Mouse (Mus musculus): ENCODE results near the gene Lcn12. TPM values are rescaled to one million over a fixed set of nuclear protein-coding genes. Genes with fewer than 3 reads are reported as not detected.

Lcn12 gene
- 383 TPM for polyA plus RNA-seq (2014; fragmentation: Illumina TruSeq; extraction: RNeasy Lipid Tissue Mini Kit (QIAGEN cat#74804); ENCODE audit: low read depth, low replicate concordance)

GRCm38 (mm10) chr2:25493476-25493961 is at the start of gene Lcn12:
Gene Lcn12 (minus strand): TSS chr2:25493911.

DNA sequence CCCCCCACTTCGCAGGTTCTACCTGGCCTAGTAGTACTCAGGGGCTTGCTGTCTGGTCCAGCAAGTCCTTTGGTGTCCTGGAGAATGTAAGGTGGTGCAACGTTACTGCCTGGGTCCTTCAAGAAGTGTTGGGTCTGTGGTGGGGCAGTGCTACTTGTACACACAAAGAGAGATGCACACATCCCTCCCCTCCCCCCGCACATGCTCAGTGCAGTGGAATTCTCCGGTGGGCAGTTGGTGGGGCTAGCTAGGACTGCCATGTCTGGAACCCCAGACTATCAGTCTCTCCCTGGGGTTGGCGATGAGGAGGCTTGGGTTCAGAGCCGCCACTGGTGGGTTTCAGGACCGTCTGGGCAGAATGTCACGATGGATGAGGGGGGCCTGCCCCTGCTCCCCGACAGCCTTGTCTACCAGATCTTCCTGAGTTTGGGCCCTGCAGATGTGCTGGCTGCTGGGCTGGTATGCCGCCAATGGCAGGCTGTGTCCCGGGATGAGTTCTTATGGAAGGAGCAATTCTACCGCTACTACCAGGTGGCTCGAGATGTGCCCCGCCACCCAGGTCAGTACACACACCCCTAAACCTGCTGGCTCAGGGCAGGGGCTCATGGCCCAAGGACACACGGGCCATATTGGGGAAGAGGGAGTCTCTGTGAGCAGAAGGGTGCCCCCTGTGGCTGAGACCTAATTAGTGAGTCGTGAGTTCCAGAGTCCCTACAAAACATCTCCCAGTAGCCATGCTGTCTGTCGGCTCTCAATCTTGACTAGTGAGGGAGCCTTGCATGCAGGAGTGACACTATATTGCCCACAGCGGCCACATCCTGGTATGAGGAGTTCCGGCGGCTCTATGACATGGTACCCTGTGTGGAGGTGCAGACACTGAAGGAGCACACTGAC is 8.1 kb upstream of the Lcn12 start, which contains the start of gene C8g:
Gene C8g, minus strand, starts transcription at position 127 of the 894 bp plus-strand sequence.

DNA sequence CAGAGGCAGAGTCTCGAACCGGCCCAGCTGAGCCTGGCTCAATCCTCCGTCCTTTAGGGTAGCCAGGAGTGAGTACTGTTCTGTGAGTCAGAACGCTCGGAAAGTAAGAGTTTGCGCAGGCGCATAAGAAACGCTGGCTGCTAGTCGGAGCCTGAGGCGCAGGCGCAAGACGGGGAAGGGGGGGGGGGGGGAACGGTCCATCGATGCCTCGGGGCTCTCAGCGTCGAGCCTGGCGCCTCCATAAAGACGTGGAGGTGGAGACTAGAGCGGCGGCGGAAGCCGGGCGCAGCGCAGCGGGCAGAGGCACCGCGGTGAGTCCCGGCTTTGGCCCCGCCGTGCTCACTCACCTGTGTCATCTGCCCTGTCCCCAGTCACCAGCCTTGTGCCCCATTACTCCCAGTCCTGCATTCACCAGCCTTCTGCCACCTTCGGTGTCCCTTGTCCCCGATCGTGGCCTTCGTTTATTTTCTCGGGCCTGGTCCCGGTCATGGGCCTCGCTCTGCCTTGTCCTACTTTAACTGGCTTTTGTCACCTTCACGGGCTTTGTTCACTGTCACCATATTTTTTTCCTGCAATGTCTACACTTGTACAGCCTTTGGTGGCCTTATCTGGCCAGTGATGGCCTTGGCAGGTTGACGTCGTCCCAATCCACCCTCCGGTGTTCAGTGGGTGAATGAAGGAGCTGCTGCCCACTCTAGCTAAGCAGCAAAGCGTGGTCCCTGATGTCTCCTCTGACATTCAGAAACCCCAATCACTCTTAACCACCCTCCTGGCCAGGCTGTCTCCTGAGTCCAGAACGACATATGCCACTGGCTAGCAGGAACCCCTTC is 7.1 kb upstream of the Lcn12 start, which contains the start of gene Fbxw5:
Gene Fbxw5, plus strand, starts transcription at position 175 of the 830 bp plus-strand sequence.

GRCm38 (mm10) chr2:25469969-25470368 is 23.7 kb downstream of the Lcn12 start, which contains the start of gene Ptgds:
Gene Ptgds (minus strand): TSS chr2:25470046.

DNA sequence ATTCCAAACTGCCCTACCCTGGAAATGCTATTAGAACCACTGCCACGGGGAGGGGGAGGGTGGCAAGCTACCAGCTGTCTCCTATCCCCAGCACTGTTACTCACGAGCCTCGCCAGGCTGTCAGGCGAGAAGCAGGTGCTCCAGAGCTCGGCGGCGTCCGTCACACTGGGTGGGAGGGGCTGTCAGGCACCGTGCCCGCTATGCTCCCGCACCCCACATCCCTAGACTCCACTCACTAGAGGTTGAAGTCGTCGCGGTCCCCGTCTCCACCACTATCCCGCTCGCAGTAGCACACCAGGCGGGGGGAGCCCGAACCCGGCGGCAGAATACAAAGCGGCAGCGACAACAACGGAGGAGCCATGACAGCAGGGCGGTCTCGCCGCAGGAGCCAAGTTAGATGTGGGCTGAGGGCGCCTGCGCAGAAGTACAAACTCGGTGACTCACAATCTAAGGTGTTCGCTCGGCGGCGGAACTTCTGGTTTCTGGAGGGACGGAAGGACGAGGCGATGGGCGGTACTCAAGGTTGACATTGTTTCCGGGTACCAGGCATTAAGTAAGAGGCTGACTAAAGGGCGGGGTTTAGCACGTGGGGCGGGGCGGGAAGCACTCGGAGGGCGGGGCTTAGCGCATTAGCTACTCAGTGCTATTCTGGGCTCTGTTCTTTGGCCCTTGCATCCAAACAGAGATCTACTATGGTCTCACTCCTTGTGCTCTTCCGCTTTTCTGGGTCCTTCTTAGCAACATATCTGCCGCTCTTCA is 33.0 kb downstream of the Lcn12 start, which contains the start of gene Paxx:
Gene Paxx, minus strand, starts transcription at position 544 of the 759 bp plus-strand sequence.

GRCm38 (mm10) chr2:25456205-25456953 is 37.3 kb downstream of the Lcn12 start, which contains the start of gene Clic3:
Gene Clic3 (plus strand): TSS chr2:25456838.

Other genes with a start within 250 kb of the Lcn12 start
- 13.6 TPM for gene AL732309.1, start 247.0 kb downstream of the Lcn12 start, polyA plus RNA-seq (2014; fragmentation: Illumina TruSeq; extraction: RNeasy Lipid Tissue Mini Kit (QIAGEN cat#74804); ENCODE audit: low read depth, low replicate concordance)
- gene Tmem203, start 238.5 kb downstream of the Lcn12 start, polyA plus RNA-seq (2014; fragmentation: Illumina TruSeq; extraction: RNeasy Lipid Tissue Mini Kit (QIAGEN cat#74804); ENCODE audit: low read depth, low replicate concordance), result 27.6 TPM
- gene Tprn, start 231.3 kb downstream of the Lcn12 start, polyA plus RNA-seq (2014; fragmentation: Illumina TruSeq; extraction: RNeasy Lipid Tissue Mini Kit (QIAGEN cat#74804); ENCODE audit: low read depth, low replicate concordance), result 11.7 TPM
- 57.4 TPM for gene Ssna1, start 221.5 kb downstream of the Lcn12 start, polyA plus RNA-seq (2014; fragmentation: Illumina TruSeq; extraction: RNeasy Lipid Tissue Mini Kit (QIAGEN cat#74804); ENCODE audit: low read depth, low replicate concordance)
- 70.9 TPM for gene Anapc2, start 221.4 kb downstream of the Lcn12 start, polyA plus RNA-seq (2014; fragmentation: Illumina TruSeq; extraction: RNeasy Lipid Tissue Mini Kit (QIAGEN cat#74804); ENCODE audit: low read depth, low replicate concordance)
- gene Tmem210, start 205.8 kb downstream of the Lcn12 start, polyA plus RNA-seq (2014; fragmentation: Illumina TruSeq; extraction: RNeasy Lipid Tissue Mini Kit (QIAGEN cat#74804); ENCODE audit: low read depth, low replicate concordance), result 2.1 TPM
- 2.9 TPM for gene Lrrc26, start 204.0 kb downstream of the Lcn12 start, polyA plus RNA-seq (2014; fragmentation: Illumina TruSeq; extraction: RNeasy Lipid Tissue Mini Kit (QIAGEN cat#74804); ENCODE audit: low read depth, low replicate concordance)
- not detected for gene Grin1, start 174.7 kb downstream of the Lcn12 start, polyA plus RNA-seq (2014; fragmentation: Illumina TruSeq; extraction: RNeasy Lipid Tissue Mini Kit (QIAGEN cat#74804); ENCODE audit: low read depth, low replicate concordance)
- gene Man1b1, start 161.6 kb downstream of the Lcn12 start, polyA plus RNA-seq (2014; fragmentation: Illumina TruSeq; extraction: RNeasy Lipid Tissue Mini Kit (QIAGEN cat#74804); ENCODE audit: low read depth, low replicate concordance), result 44.1 TPM
- gene Dpp7, start 137.6 kb downstream of the Lcn12 start, polyA plus RNA-seq (2014; fragmentation: Illumina TruSeq; extraction: RNeasy Lipid Tissue Mini Kit (QIAGEN cat#74804); ENCODE audit: low read depth, low replicate concordance), result 15.5 TPM
- gene Uap1l1, start 128.2 kb downstream of the Lcn12 start, polyA plus RNA-seq (2014; fragmentation: Illumina TruSeq; extraction: RNeasy Lipid Tissue Mini Kit (QIAGEN cat#74804); ENCODE audit: low read depth, low replicate concordance), result 26.4 TPM
- 1.5 TPM for gene Sapcd2, start 121.6 kb downstream of the Lcn12 start, polyA plus RNA-seq (2014; fragmentation: Illumina TruSeq; extraction: RNeasy Lipid Tissue Mini Kit (QIAGEN cat#74804); ENCODE audit: low read depth, low replicate concordance)
- 47.9 TPM for gene Entpd2, start 98.0 kb downstream of the Lcn12 start, polyA plus RNA-seq (2014; fragmentation: Illumina TruSeq; extraction: RNeasy Lipid Tissue Mini Kit (QIAGEN cat#74804); ENCODE audit: low read depth, low replicate concordance)
- gene Npdc1, start 94.6 kb downstream of the Lcn12 start, polyA plus RNA-seq (2014; fragmentation: Illumina TruSeq; extraction: RNeasy Lipid Tissue Mini Kit (QIAGEN cat#74804); ENCODE audit: low read depth, low replicate concordance), result 94.7 TPM
- 0.61 TPM for gene Fut7, start 70.6 kb downstream of the Lcn12 start, polyA plus RNA-seq (2014; fragmentation: Illumina TruSeq; extraction: RNeasy Lipid Tissue Mini Kit (QIAGEN cat#74804); ENCODE audit: low read depth, low replicate concordance)
- 204 TPM for gene Abca2, start 65.2 kb downstream of the Lcn12 start, polyA plus RNA-seq (2014; fragmentation: Illumina TruSeq; extraction: RNeasy Lipid Tissue Mini Kit (QIAGEN cat#74804); ENCODE audit: low read depth, low replicate concordance)
- 34.4 TPM for gene Clic3, start 37.1 kb downstream of the Lcn12 start, polyA plus RNA-seq (2014; fragmentation: Illumina TruSeq; extraction: RNeasy Lipid Tissue Mini Kit (QIAGEN cat#74804); ENCODE audit: low read depth, low replicate concordance)
- gene Paxx, start 32.8 kb downstream of the Lcn12 start, polyA plus RNA-seq (2014; fragmentation: Illumina TruSeq; extraction: RNeasy Lipid Tissue Mini Kit (QIAGEN cat#74804); ENCODE audit: low read depth, low replicate concordance), result 79.8 TPM
- gene Ptgds, start 23.9 kb downstream of the Lcn12 start, polyA plus RNA-seq (2014; fragmentation: Illumina TruSeq; extraction: RNeasy Lipid Tissue Mini Kit (QIAGEN cat#74804); ENCODE audit: low read depth, low replicate concordance), result 1,188 TPM
- gene Fbxw5, start 6.8 kb upstream of the Lcn12 start, polyA plus RNA-seq (2014; fragmentation: Illumina TruSeq; extraction: RNeasy Lipid Tissue Mini Kit (QIAGEN cat#74804); ENCODE audit: low read depth, low replicate concordance), result 74.6 TPM
- gene C8g, start 7.8 kb upstream of the Lcn12 start, polyA plus RNA-seq (2014; fragmentation: Illumina TruSeq; extraction: RNeasy Lipid Tissue Mini Kit (QIAGEN cat#74804); ENCODE audit: low read depth, low replicate concordance), result 7.2 TPM
- gene Traf2, start 53.0 kb upstream of the Lcn12 start, polyA plus RNA-seq (2014; fragmentation: Illumina TruSeq; extraction: RNeasy Lipid Tissue Mini Kit (QIAGEN cat#74804); ENCODE audit: low read depth, low replicate concordance), result 15.6 TPM
- gene Edf1, start 63.9 kb upstream of the Lcn12 start, polyA plus RNA-seq (2014; fragmentation: Illumina TruSeq; extraction: RNeasy Lipid Tissue Mini Kit (QIAGEN cat#74804); ENCODE audit: low read depth, low replicate concordance), result 250 TPM
- gene Mamdc4, start 80.9 kb upstream of the Lcn12 start, polyA plus RNA-seq (2014; fragmentation: Illumina TruSeq; extraction: RNeasy Lipid Tissue Mini Kit (QIAGEN cat#74804); ENCODE audit: low read depth, low replicate concordance), result 1.1 TPM
- gene Phpt1, start 81.3 kb upstream of the Lcn12 start, polyA plus RNA-seq (2014; fragmentation: Illumina TruSeq; extraction: RNeasy Lipid Tissue Mini Kit (QIAGEN cat#74804); ENCODE audit: low read depth, low replicate concordance), result 65.3 TPM
- gene Ajm1, start 87.8 kb upstream of the Lcn12 start, polyA plus RNA-seq (2014; fragmentation: Illumina TruSeq; extraction: RNeasy Lipid Tissue Mini Kit (QIAGEN cat#74804); ENCODE audit: low read depth, low replicate concordance), result 1.7 TPM
- 69.7 TPM for gene Rabl6, start 114.6 kb upstream of the Lcn12 start, polyA plus RNA-seq (2014; fragmentation: Illumina TruSeq; extraction: RNeasy Lipid Tissue Mini Kit (QIAGEN cat#74804); ENCODE audit: low read depth, low replicate concordance)
- gene Ccdc183, start 123.8 kb upstream of the Lcn12 start, polyA plus RNA-seq (2014; fragmentation: Illumina TruSeq; extraction: RNeasy Lipid Tissue Mini Kit (QIAGEN cat#74804); ENCODE audit: low read depth, low replicate concordance), result 7.2 TPM
- gene Tmem141, start 128.1 kb upstream of the Lcn12 start, polyA plus RNA-seq (2014; fragmentation: Illumina TruSeq; extraction: RNeasy Lipid Tissue Mini Kit (QIAGEN cat#74804); ENCODE audit: low read depth, low replicate concordance), result 48.8 TPM
- gene Fcna, start 134.1 kb upstream of the Lcn12 start, polyA plus RNA-seq (2014; fragmentation: Illumina TruSeq; extraction: RNeasy Lipid Tissue Mini Kit (QIAGEN cat#74804); ENCODE audit: low read depth, low replicate concordance), result 41.5 TPM
- gene Lcn8, start 159.2 kb upstream of the Lcn12 start, polyA plus RNA-seq (2014; fragmentation: Illumina TruSeq; extraction: RNeasy Lipid Tissue Mini Kit (QIAGEN cat#74804); ENCODE audit: low read depth, low replicate concordance), result 6,740 TPM
- gene Lcn5, start 164.0 kb upstream of the Lcn12 start, polyA plus RNA-seq (2014; fragmentation: Illumina TruSeq; extraction: RNeasy Lipid Tissue Mini Kit (QIAGEN cat#74804); ENCODE audit: low read depth, low replicate concordance), result 8,551 TPM
- gene Lcn6, start 182.9 kb upstream of the Lcn12 start, polyA plus RNA-seq (2014; fragmentation: Illumina TruSeq; extraction: RNeasy Lipid Tissue Mini Kit (QIAGEN cat#74804); ENCODE audit: low read depth, low replicate concordance), result 653 TPM
- 827 TPM for gene Lcn10, start 188.8 kb upstream of the Lcn12 start, polyA plus RNA-seq (2014; fragmentation: Illumina TruSeq; extraction: RNeasy Lipid Tissue Mini Kit (QIAGEN cat#74804); ENCODE audit: low read depth, low replicate concordance)
- gene Obp2a, start 206.1 kb upstream of the Lcn12 start, polyA plus RNA-seq (2014; fragmentation: Illumina TruSeq; extraction: RNeasy Lipid Tissue Mini Kit (QIAGEN cat#74804); ENCODE audit: low read depth, low replicate concordance), result 28.7 TPM
- 235 TPM for gene Bmyc, start 212.8 kb upstream of the Lcn12 start, polyA plus RNA-seq (2014; fragmentation: Illumina TruSeq; extraction: RNeasy Lipid Tissue Mini Kit (QIAGEN cat#74804); ENCODE audit: low read depth, low replicate concordance)
- 0.82 TPM for gene Obp2b, start 243.1 kb upstream of the Lcn12 start, polyA plus RNA-seq (2014; fragmentation: Illumina TruSeq; extraction: RNeasy Lipid Tissue Mini Kit (QIAGEN cat#74804); ENCODE audit: low read depth, low replicate concordance)

All from adipose tissue, adult 10 weeks (tissue).